Mouse (Mus musculus) C2C12 (cell line): ENCODE measurements around the gene Gm10181. TPM values are rescaled to one million over a fixed set of nuclear protein-coding genes. Genes with fewer than 3 reads are reported as not detected.
"Not testable (repeated sequence)": the region's sequence is repeated elsewhere in the genome, so short reads cannot be mapped to it uniquely, and the experiment has no call there.

Experiments
- H3K27me3 ChIP-seq: one replicate; pipeline ENCODE4 v1.6.1; 2011; ENCODE audit not compliant: control insufficient read depth, insufficient read depth, insufficient read length
- H3K36me3 ChIP-seq: one replicate; pipeline ENCODE4 v1.6.1; 2011; ENCODE audit not compliant: control insufficient read depth, insufficient read depth
- H3K4me3 ChIP-seq: one replicate; pipeline ENCODE4 v1.5.1; 2011; ENCODE audit warnings: mild to moderate bottlenecking, control low read depth; ENCODE audit not compliant: poor library complexity, insufficient read depth, severe bottlenecking
- H3K79me2 ChIP-seq: one replicate; pipeline ENCODE4 v1.6.1; 2011; ENCODE audit not compliant: control insufficient read depth, insufficient read depth
- H3K79me3 ChIP-seq: one replicate; pipeline ENCODE4 v1.6.1; 2011; ENCODE audit warnings: low read depth, control low read depth
- H3ac ChIP-seq: one replicate; pipeline ENCODE3; 2011; ENCODE audit warnings: low read depth; ENCODE audit not compliant: control insufficient read depth, insufficient read length
- CEBPB ChIP-seq: IDR thresholded peaks from one replicate; pipeline ENCODE4 v1.6.1; 2011; ENCODE audit warnings: low read depth, mild to moderate bottlenecking, control low read depth, moderate library complexity
- CTCF ChIP-seq: IDR thresholded peaks from one replicate; pipeline ENCODE4 v1.5.1; 2011; ENCODE audit not compliant: control insufficient read depth, insufficient read depth, insufficient read length
- FOSL1 ChIP-seq: IDR thresholded peaks from one replicate; pipeline ENCODE4 v1.8.0; 2011; ENCODE audit warnings: mild to moderate bottlenecking, low read length; ENCODE audit not compliant: poor library complexity, insufficient read depth, severe bottlenecking
- MAX ChIP-seq: IDR thresholded peaks from one replicate; pipeline ENCODE4 v1.6.1; 2011; ENCODE audit warnings: mild to moderate bottlenecking, control low read depth
- MYOD1 ChIP-seq: IDR thresholded peaks from one replicate; pipeline ENCODE4 v1.6.1; 2011; ENCODE audit warnings: low read depth; ENCODE audit not compliant: control insufficient read depth, insufficient read length
- MYOG ChIP-seq: IDR thresholded peaks from one replicate; pipeline ENCODE4 v1.6.1; 2011; ENCODE audit not compliant: control insufficient read depth, insufficient read length; ENCODE audit errors: extremely low read depth
- USF1 ChIP-seq: IDR thresholded peaks from one replicate; pipeline ENCODE4 v1.6.1; 2011; ENCODE audit warnings: low read depth, mild to moderate bottlenecking, control low read depth, moderate library complexity
- polyA plus RNA-seq: library from polyadenylated mRNA; unstranded; fragments of >200 nt; fragmentation: generic; extraction: Trizol; gene quantifications from one replicate; pipeline ENCODE4 v1.2.1, GENCODE M21; 2012; ENCODE audit warnings: missing spikeins

Gene Gm10181
- polyA plus RNA-seq, 1 experiment = not detected

DNA sequence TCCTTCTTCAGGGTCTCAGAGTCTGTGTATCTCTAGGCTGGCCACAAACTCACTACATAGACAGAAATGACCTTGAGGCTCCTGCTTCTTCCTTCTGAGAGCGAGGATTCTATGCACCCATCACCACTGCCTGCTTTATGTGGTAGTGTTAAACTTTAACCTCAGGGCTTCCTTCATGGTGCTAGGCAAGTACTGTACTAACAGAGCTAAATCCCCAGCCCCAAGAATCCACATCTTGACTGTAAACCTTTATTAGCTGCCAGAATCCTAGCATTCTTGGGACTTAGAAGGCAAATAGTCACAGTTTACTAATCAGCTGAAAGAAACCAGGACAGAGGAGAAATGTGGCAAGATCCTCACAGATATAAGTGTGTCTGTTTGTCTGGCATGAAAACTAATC is 1.6 kb downstream of the Gm10181 start:
- Histone ChIP-seq H3K36me3 (no peaks in the 10 kb centered on the region), H3K79me2 (no peaks in the 10 kb centered on the region), H3K27me3 (no peaks in the 10 kb centered on the region), H3K79me3 (no peaks in the 10 kb centered on the region), H3ac (no peak overlapping the region), H3K4me3 (no peak overlapping the region)
- TF ChIP-seq MAX (no peak), USF1 (no peak)

DNA sequence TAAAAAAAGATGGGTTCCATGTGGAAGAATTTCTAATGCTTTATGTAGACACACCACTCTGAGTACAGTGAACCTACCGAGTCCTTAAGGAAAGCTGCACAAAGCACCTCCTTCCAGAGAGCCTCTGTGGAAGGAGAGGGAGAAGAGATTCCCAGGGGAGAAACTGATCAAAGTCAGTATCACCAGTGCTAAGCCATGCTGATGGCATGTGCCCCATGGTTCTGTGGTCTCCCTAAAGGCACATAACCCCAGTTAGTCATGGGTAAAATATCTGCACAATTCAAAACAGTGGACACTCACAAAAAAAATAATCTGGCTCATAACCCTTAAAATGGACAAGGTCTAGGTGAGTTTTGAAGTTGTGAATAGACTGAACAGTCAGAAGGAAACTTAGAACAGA is 13.7 kb downstream of the Gm10181 start:
- Histone ChIP-seq H3K27me3 (no peaks in the 10 kb centered on the region), H3K4me3 (no peak overlapping the region), H3K79me2 (no peaks in the 10 kb centered on the region), H3ac (no peak overlapping the region), H3K36me3 (no peaks in the 10 kb centered on the region), H3K79me3 (no peaks in the 10 kb centered on the region)
- TF ChIP-seq CTCF = no peak
- no peak for TF ChIP-seq CEBPB
- TF ChIP-seq FOSL1 = no peak
- TF ChIP-seq USF1 = no peak
- TF ChIP-seq MYOG = no peak
- no peak for TF ChIP-seq MAX
- no peak for TF ChIP-seq MYOD1

DNA sequence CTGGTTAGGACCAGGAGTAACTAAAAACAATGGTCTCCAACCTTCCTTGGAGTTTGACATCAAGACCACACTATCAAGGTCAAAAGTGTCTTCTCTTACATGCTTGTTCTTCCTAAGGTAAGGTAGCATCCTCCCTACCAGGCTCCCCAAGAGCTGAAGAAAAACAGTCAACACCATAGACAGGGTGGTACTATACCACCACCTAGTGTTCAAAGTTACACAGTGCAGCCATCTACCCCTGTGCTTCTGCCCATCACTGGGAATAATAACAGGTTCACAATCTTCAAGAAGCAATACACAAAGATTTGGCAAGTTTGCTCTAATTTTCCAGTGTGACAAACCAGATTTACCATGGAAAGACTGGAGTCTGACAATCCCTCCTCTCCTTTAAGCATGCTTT is 15.4 kb downstream of the Gm10181 start:
- Histone ChIP-seq H3ac (no peak overlapping the region), H3K4me3 (no peak overlapping the region), H3K79me2 (no peaks in the 10 kb centered on the region), H3K79me3 (no peaks in the 10 kb centered on the region), H3K36me3 (peaks cover 6% of the 10 kb centered on the region), H3K27me3 (no peaks in the 10 kb centered on the region)
- TF ChIP-seq MYOD1 (no peak), CTCF (peak; percentile 44)

DNA sequence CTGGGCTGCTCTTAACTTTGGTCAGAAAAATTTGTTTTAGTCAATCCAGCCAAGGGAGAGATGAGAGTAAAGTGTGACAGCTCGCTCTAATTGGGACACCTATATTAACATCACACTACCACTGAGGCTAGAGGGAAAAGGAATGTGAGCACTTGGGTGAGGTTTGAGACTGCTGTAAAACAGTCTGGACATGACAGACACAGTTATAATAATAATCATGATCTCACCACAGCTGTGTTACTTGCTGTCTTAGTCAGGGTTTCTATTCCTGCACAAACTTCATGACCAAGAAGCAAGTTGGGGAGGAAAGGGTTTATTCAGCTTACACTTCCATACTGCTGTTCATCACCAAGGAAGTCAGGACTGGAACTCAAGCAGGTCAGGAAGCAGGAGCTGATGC is 34.4 kb downstream of the Gm10181 start:
- H3K27me3 ChIP-seq, H3ac ChIP-seq, H3K4me3 ChIP-seq, H3K79me3 ChIP-seq, H3K79me2 ChIP-seq: not testable (repeated sequence)
- peaks cover 20% of the 10 kb centered on the region for H3K36me3 ChIP-seq

DNA sequence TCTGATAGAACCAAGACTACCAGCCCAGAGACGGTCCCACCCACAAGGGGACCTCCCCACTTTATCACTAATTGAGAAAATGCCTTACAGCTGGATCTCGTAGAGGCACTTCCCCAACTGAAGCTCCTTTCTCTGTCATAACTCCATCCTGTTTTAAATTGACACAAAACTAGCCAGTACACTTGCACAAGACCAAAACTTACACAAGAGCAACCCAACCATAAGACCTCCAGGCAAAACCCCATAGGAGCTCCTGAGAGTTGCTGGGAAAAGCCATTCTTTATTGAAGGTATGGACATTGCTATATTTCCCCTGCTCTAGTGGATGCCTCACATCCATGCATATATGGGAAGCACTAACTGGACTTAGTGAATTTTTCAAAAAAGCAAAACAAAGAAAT is 34.8 kb downstream of the Gm10181 start:
- Histone ChIP-seq H3K4me3 (no peak overlapping the region), H3K27me3 (no peaks in the 10 kb centered on the region), H3ac (no peak overlapping the region), H3K79me2 (no peaks in the 10 kb centered on the region), H3K79me3 (no peaks in the 10 kb centered on the region), H3K36me3 (peaks cover 20% of the 10 kb centered on the region)
- TF ChIP-seq MYOG = no peak

DNA sequence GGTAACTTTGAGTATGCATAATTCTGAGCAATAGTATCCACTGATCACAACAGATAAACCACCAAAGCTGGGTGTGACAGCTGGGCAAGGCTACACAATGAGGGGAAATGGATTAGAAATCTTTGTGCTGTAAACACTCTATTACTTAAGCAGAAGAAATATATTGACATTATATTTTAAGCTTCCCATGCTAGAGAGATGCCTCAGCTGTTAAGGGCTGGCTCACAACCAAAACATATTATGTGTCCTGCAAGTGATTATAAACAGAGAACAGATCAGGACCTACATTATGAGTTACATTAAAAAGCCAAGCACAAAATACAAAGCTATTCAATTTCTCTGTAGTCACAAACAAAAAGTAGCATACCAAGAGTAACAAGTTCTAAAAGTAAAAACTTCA is 43.0 kb downstream of the Gm10181 start:
- Histone ChIP-seq H3K79me2 (no peaks in the 10 kb centered on the region), H3K4me3 (no peak overlapping the region), H3K27me3 (no peaks in the 10 kb centered on the region), H3K36me3 (no peaks in the 10 kb centered on the region), H3ac (no peak overlapping the region), H3K79me3 (no peaks in the 10 kb centered on the region)
- TF ChIP-seq MAX = no peak
- no peak for TF ChIP-seq CTCF
- no peak for TF ChIP-seq USF1
- no peak for TF ChIP-seq CEBPB
- TF ChIP-seq FOSL1 = no peak
- TF ChIP-seq MYOG = no peak
- no peak for TF ChIP-seq MYOD1

DNA sequence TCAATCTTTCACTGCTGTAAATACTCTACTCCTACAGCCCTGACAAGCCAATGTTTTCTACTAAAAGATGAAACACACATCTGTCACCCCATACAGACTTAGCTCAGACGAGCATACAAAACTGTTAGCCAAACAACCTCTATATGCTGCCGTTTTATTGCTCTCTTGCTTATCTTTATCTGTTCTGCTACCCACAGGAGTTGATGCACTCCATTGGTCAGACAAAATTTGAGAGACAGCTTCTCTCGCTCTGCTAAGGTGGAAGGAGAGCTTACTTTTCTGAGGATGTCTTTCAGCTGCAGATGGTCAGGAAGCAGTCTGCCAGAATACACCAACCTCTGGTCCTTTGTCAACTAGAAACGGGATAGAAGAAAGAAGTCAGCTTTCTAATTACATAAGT is 43.7 kb downstream of the Gm10181 start:
- no peaks in the 10 kb centered on the region for H3K36me3 ChIP-seq
- H3ac ChIP-seq = no peak overlapping the region
- no peaks in the 10 kb centered on the region for H3K79me3 ChIP-seq
- TF ChIP-seq CEBPB (no peak), MAX (no peak), MYOG (no peak), USF1 (no peak), FOSL1 (no peak), CTCF (no peak), MYOD1 (no peak)
- peaks cover 3% of the 10 kb centered on the region for H3K79me2 ChIP-seq
- H3K27me3 ChIP-seq = no peaks in the 10 kb centered on the region
- no peak overlapping the region for H3K4me3 ChIP-seq
